Mouse (Mus musculus) liver, embryonic 14.5 days (tissue): Measurements from ENCODE around the gene Bpifb5.

ENCODE experiments used
- CTCF ChIP-seq: IDR thresholded peaks from 2 replicates; pipeline ENCODE4 v1.5.1; 2016; ENCODE audit warnings: antibody characterized with exemption, low read depth, control low read depth
- EP300 ChIP-seq: IDR thresholded peaks from 2 replicates; pipeline ENCODE4 v1.6.1; 2016; ENCODE audit warnings: antibody characterized with exemption, low read depth

DNA sequence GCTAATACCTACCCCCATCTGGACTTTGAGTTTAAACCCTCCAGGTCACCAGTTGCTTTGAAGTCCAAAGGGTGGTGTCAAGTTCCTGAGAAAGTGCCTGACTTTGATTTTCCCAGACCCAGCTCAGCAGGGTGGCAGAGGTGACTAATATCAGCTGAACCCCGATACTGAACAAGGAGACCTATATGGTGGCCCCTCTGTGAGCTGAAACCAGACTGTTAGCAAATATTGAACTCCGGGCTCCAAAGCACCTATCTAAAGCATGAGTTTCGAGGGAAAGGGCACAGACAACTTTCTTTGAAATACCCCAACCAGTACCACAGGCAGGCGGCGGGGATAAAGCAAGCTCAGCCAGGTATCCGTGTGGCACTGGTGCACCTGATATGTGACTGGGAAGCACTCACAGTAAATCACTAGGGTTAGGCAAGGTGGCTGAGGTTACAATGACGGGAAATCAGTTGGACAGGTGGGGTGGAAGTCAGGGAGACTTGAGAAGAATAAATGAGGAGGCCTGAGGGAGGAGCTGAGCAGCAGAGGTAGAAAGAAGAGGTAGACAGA lies 33.6 kb upstream of the Bpifb5 start:
- TF ChIP-seq CTCF (no peak), EP300 (no peak)
